Mouse (Mus musculus) heart, adult 18-20 months (tissue): ENCODE data around the gene Mgst2. TPM values are rescaled to one million over a fixed set of nuclear protein-coding genes. Genes with fewer than 3 reads are reported as not detected.

Source experiments
- DNase-seq, 2 experiments: peaks; one replicate each; pipeline ENCODE4 v3.0.0; 2021 to 2022; ENCODE audit warnings: mixed read lengths in 1 of 2
- long read RNA-seq, 2 experiments: library from polyadenylated mRNA; stranded (forward); transcript quantifications; one replicate each; pipeline ENCODE4 v2.0.0; 2021
- total RNA-seq, 2 experiments: library from RNA; stranded (reverse); gene quantifications; 2 replicates each; pipeline ENCODE4 v1.2.3; 2021

Gene Mgst2
- total RNA-seq: 1 to 10 TPM in 1 of 2 experiments, under 1 TPM in 1; 0.65 to 2.5 TPM
- long read RNA-seq, experiment 1: 0 reads
- long read RNA-seq, experiment 2, partial matches to known transcripts: 1 of 1 reads
- long read RNA-seq, experiment 2, other reads (novel, unspliced or antisense): 0 of 1 reads

GRCm38 (mm10) chr3:51660060-51660459 is at the start of gene Mgst2:
Gene Mgst2 (plus strand): TSS chr3:51660360.
- DNase-seq: no peak

GRCm38 (mm10) chr3:51611972-51612371 is 48.2 kb upstream of the Mgst2 start:
- DNase-seq: peak; percentile 75 to 81

DNA sequence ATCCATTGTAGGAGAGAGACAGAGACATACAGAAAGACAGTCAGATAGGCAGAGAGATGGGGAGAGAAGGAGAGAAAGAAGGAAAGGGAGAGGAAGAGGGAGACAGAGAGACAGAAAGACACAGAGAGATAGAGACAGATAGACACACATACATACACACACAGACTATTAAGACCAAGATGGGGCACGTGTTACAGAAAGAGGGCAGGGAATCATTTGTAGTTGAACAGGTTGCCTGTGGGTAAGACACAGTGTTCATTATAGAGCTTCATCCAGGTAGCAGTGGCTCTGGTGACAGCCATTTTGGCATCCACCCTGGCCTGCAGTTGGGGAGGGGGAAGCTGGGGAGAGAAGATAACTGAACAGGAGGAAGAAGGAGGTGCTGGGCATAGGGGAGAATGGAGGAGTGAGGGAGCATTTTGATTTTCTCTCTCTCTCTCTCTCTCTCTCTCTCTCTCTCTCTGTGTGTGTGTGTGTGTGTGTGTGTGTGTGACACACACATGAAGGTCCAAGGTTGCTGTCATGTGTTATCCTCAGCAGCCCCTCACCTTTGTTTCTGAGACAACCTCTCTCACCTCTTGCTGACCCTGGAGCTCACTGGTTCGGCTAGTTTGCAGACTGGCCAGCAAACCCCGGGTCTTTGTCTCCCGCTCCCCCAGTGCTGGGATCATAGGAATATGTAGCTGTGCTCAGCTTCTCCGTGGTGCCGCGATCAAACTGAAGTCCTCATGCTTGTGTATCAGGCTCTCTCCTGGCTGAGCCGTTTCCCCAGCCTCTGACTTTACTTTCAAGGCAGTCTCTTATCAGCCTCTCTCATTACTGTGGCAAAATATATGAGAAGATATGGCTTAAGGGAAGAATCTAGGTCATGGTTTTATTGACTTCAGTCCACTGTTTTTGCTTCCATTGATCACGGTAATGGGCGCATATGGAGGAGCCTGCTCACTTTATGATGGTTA is 47.5 kb upstream of the Mgst2 start:
- no peak for DNase-seq

- no peak for DNase-seq
Observed at GRCm38 (mm10) chr3:51614278-51614677, 45.9 kb upstream of the Mgst2 start.

DNA sequence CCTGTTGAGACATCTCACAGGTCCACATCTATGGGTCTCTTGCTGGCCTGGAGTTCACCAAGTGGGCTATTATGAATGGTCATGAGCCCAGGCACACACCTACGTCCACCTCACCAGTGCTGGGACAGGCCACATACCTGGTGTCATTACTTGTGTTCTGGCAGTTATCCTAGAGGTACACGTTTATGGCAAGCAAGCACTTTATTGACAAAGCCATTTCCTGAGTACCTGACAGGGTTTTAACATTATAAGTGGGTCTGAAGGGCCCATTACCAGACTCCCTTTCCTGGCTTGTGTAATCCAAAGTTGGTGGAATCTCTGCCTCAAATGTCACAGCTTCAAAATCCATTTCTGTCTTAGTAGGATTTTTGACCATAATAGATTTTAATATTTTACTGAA is 36.2 kb upstream of the Mgst2 start:
- DNase-seq: no peak

GRCm38 (mm10) chr3:51627741-51628140 is 32.4 kb upstream of the Mgst2 start:
- DNase-seq: no peak

DNA sequence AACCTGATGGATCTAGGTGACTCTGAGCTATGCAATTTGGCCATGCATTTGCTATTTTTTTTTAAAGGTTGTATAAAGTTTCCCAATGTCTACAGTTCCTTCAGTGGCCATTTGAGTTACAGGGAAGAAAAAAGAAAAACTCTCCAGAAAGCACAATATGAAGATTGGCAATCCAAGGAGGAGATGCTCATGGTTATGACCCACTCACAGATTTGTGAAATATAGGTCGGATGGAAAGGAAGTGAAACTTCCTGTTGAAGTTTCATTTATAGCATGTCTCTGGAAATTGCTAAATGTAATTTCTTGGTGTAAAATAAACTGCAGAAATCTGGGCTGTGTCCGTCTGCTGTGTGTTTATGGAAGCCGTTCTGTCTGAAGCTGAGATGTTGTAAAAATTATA is 31.2 kb upstream of the Mgst2 start:
- no peak for DNase-seq

DNA sequence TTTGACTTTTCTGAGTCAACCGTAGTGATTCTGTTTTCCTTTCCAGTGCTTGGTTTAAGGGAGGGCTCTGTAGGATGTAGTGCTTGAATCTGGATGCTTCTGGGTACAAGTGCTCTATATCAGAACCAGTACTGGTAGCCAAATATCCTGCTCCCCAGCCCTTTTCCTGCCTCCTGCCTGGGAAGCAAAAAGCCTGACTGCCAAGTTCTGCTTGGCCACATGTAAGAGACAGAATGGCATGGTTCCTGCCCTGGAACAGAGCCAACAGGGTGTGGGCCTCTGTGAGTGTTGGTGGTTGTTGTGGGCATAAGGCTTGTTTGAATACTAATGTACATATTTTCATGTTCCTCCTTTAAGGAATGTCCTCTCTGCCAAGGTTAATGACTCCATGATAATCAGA is 29.4 kb upstream of the Mgst2 start:
- no peak for DNase-seq

GRCm38 (mm10) chr3:51631971-51632370 is 28.2 kb upstream of the Mgst2 start:
- no peak for DNase-seq

DNA sequence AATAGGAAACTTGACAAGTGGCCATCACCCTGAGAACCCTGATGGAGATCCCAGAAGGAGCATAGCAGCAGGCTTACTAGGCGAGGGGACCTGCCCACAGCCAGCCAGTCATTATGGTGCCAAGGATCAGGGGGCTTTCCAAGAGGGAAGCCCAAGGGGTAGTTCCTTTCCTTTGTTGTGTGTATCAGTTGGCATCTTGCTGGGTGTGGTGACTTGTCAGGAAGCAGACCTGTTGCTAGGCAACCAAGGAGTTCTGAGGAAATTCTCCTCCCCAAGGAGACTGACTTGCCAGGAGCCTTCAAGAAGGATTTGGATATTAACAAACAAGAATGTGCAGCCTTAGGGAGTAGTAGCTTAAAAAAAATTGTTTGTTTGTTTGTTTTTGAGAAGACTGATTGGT is 25.7 kb upstream of the Mgst2 start:
- DNase-seq: peak; percentile 53 to 71

DNA sequence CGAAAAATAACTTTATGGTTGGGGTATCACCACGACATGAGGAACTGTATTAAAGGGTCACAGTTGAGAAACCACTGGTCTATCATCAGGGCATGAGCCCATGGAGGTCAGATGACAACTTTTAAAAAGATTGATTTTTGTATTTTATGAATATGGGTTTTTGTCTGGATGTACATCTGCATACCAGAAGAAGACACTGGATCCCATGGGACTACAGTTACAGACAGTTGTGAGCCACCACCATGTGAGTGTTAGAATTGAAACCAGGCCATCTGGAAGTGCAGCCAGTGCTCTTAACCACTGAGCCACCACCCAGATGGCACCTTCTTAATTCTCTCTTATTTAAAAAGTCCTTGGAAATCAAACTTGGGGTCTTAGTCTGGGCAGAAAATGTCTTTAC is 24.2 kb upstream of the Mgst2 start:
- DNase-seq: no peak

DNA sequence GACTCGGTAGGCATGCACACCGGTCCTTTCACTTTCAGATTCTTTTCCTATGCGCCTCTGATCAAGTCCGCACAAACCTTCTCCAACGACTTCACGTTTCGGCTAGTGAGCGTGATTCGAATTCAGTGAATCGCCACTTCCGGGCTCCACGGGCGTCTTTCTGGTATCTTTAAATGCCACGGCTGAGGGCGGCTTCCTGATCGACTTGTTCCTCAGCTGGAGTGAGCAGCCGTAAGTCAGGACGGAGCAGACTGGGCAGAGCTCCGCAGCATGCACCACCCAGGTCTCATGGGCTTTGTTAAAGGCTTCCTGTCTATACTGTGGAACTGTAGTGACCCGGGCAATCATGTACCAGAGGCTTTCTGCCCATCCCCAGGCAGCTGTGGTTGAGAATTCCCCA is 23.5 kb upstream of the Mgst2 start:
- DNase-seq: peak; percentile 17 to 20

- no peak for DNase-seq
Observed at GRCm38 (mm10) chr3:51637326-51637725, 22.8 kb upstream of the Mgst2 start.

DNA sequence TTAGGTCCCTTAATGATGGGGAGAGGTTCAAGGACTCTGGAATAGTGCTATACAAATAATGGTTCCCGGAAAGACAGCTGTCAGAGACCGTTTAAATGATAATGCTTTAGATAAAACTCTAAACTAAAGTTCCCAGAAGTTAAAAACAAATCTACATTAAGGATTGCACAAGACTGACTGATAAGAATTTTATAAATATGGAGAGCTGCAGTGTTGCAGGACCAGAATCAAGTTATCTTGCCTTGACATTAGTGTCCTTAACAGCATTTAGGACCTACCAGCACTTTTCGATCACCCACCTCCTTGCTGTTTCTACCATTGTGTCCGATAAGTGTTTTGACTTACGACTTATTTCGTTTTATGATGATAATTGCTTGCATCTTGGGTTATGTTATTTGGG is 21.9 kb upstream of the Mgst2 start:
- no peak for DNase-seq

DNA sequence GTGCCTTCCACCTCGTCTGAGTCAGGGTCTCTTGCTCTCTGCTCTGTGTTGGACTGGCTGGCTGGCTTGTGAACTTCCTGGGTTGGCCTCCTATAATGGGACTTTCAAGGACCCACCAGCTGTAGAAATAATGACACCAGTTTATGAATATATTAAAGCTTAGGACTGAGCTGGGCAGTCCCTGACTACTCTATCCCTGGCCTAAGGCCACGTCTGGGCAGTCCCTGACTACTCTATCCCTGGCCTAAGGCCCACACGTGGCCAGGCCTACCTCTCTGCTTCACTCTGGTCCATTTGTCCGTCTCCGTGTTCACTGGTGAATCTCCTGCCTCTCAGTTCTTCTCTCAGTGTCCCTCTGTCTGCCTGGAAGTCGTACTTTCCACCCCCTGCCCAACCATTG is 14.7 kb upstream of the Mgst2 start:
- DNase-seq: no peak

- no peak for DNase-seq
Observed at GRCm38 (mm10) chr3:51646301-51646700, 13.9 kb upstream of the Mgst2 start.

DNA sequence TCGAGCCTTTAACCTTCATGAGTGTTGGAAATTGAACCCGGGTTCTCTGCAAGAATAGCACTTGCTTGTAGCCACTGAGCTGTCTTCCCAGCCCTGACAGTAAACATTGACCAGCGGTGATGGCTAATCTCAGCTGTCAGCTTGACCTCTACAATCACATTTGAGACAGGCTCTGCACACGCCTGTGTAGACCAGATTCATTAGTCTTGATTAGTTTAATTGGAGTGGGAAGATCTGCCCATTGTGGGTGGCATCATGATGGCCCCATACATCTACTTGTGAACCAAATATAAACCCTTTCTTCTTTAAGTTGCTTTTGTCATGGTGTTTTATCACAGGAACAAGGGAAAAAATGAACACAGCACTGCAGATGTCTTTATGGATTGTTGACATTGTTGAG is 12.8 kb upstream of the Mgst2 start:
- no peak for DNase-seq

DNA sequence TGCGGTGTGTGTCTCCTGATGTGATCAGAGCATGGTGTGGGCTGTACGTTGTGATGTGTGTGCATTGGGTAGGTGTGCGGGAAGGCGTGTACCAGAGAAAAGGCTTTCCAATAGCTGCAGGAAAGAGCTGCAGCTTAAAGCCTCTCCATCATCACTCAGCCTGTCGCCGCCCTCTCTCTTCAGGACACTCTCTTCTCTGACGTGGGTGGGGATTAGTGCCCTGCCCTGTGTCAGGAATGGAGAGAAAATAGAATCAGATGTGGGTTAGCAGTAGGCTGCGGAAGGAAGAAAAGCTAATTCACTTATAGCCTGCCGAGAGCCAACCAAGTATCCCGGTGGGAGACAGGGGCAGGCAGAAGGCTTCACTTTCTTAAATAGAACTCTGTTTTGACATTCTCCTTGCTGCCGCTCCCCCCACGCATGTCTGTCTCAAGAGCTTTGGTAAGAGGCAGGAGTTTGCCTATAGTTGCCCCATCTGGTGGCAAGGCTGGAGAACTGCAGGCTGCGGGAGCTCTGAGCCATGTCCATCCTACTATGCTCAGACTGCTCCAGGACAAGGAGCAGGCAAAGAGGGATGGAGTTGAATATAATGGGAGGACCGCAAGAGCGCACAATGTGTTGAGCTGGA is 12.0 kb upstream of the Mgst2 start:
- DNase-seq: peak; percentile 80 to 87

DNA sequence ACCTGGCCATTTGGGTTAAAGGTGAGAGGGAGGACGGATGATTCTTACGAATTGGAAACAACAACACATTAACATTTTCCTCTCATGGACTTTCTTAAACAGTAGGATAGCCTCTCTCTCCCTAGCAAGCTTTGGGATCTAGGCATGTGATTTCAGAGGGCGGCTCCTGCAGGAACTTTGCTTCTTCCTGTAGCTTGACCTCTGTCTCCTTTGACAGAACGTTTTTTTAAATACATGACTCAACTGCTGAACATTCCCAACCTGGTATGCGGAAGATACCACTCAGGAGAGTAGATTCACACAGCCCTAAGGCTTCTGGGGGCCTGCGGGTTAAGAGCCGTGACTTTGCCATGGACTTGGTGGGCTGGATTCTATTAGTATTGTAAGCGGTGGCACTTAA is 10.7 kb upstream of the Mgst2 start:
- DNase-seq: peak in 1 of 2 experiments; percentile 49

GRCm38 (mm10) chr3:51649986-51650385 is 10.2 kb upstream of the Mgst2 start:
- DNase-seq: no peak

GRCm38 (mm10) chr3:51651149-51651548 is 9.0 kb upstream of the Mgst2 start:
- no peak for DNase-seq

DNA sequence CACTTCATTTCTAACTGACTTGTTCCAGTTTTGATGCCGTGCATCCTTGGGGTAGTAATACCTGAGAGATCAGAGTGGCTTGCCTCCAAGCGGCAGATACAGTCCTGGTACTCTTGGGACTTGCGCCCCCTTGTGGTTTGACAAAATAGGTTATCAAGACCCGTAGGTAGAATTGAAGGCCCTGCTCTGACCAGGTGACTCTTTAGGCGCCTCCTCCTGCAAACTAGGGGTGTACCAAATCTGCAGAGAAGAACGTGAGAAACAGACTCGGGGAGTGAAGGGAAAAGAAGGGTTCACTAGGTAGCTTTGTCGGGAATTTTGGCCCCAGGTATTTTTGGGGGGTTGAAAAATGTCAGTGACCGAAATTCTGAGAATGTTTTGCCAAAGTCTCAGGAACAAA is 7.9 kb upstream of the Mgst2 start:
- DNase-seq: peak; percentile 80 to 90

DNA sequence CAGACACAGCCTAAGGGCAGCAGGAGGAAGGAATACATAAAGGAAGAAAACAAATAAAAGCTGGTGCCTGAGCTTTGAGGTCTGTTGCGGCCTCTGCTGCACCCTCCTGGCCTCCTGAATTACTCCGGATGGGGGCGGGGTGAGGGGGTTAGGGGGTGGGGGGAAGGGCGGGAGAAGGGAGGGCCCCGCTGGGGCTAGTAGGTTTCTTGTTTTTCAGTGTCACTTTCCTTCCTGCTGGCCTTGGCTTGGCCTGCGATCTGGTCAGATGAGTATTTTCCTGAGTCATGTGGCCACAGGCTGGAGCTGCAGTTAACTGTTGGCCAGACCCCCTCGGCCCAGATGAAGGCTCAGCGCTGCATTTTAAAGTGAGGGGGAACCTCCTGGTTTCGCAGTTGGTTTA is 7.5 kb upstream of the Mgst2 start:
- peak; percentile 63 to 75 for DNase-seq
